Mouse (Mus musculus) activated CD4-positive, CD25-positive, alpha-beta regulatory T cell, adult 4 months (primary cell): ENCODE measurements around the gene Lrg1. TPM values are rescaled to one million over a fixed set of nuclear protein-coding genes. Genes with fewer than 3 reads are reported as not detected.
"Not testable (repeated sequence)": the region's sequence is repeated elsewhere in the genome, so short reads cannot be mapped to it uniquely, and the experiment has no call there.

Experiments used
- ATAC-seq: one replicate; pipeline ENCODE4 v1.8.0; 2017
- polyA plus RNA-seq, 2 experiments: library from polyadenylated mRNA; unstranded; fragments of 100-300 nt; shearing (Covaris generic); gene quantifications; one replicate each; pipeline ENCODE4 v1.2.1; 2017

Lrg1 gene
- polyA plus RNA-seq, 2 experiments from 2014 or later = 0.34 TPM; not detected in 1

GRCm38 (mm10) chr17:56108334-56109044 lies 13.3 kb downstream of the Lrg1 start:
- no peak for ATAC-seq

GRCm38 (mm10) chr17:56107736-56108135 lies 14.1 kb downstream of the Lrg1 start:
- no peak for ATAC-seq

GRCm38 (mm10) chr17:56106981-56107380 lies 14.8 kb downstream of the Lrg1 start:
- no peak for ATAC-seq

- not testable (repeated sequence) for ATAC-seq
Measured at GRCm38 (mm10) chr17:56106436-56106835, 15.4 kb downstream of the Lrg1 start.

GRCm38 (mm10) chr17:56104821-56105220 lies 17.0 kb downstream of the Lrg1 start:
- ATAC-seq = not testable (repeated sequence)

GRCm38 (mm10) chr17:56103465-56104285 lies 18.1 kb downstream of the Lrg1 start:
- no peak for ATAC-seq

- no peak for ATAC-seq
Measured at GRCm38 (mm10) chr17:56102927-56103326, 18.9 kb downstream of the Lrg1 start.

- no peak for ATAC-seq
Measured at GRCm38 (mm10) chr17:56102158-56102557, 19.6 kb downstream of the Lrg1 start.

- no peak for ATAC-seq
Measured at GRCm38 (mm10) chr17:56100811-56101210, 21.0 kb downstream of the Lrg1 start.

- no peak for ATAC-seq
Measured at GRCm38 (mm10) chr17:56098711-56099572, 22.9 kb downstream of the Lrg1 start.

- ATAC-seq = no peak
Measured at GRCm38 (mm10) chr17:56098180-56098579, 23.6 kb downstream of the Lrg1 start.

GRCm38 (mm10) chr17:56096883-56097282 lies 24.9 kb downstream of the Lrg1 start:
- ATAC-seq = no peak

GRCm38 (mm10) chr17:56092794-56093193 lies 29.0 kb downstream of the Lrg1 start:
- no peak for ATAC-seq

- no peak for ATAC-seq
Measured at GRCm38 (mm10) chr17:56092312-56092711, 29.5 kb downstream of the Lrg1 start.

- ATAC-seq = no peak
Measured at GRCm38 (mm10) chr17:56080781-56081585, 40.8 kb downstream of the Lrg1 start.

GRCm38 (mm10) chr17:56079921-56080320 lies 41.9 kb downstream of the Lrg1 start:
- ATAC-seq = no peak

- peak; percentile 76 for ATAC-seq
Measured at GRCm38 (mm10) chr17:56078880-56079795, 42.7 kb downstream of the Lrg1 start, which contains the start of gene Hdgfl2. Gene Hdgfl2, plus strand, starts transcription at chr17:56079634.

GRCm38 (mm10) chr17:56078361-56078760 lies 43.4 kb downstream of the Lrg1 start:
- ATAC-seq = not testable (repeated sequence)

- no peak for ATAC-seq
Measured at GRCm38 (mm10) chr17:56077523-56077922, 44.3 kb downstream of the Lrg1 start.

GRCm38 (mm10) chr17:56074827-56075208 lies 47.0 kb downstream of the Lrg1 start, which contains the start of gene Ubxn6:
Gene Ubxn6, minus strand, starts transcription at chr17:56075028.
- peak; percentile 49 for ATAC-seq
